Mouse (Mus musculus): Measurements from ENCODE around the gene Xrra1.
"Not testable (repeated sequence)": the region's sequence is repeated elsewhere in the genome, so short reads cannot be mapped to it uniquely, and the experiment has no call there.

The Xrra1 gene

GRCm38 (mm10) chr7:99858813-99859585, at the start of gene Xrra1:
Xrra1 (plus strand) TSS chr7:99859116.
- peak; percentile 99 for ATAC-seq (ENCODE audit: insufficient number of reproducible peaks, low FRiP score, low TSS enrichment)

- no peak for ATAC-seq (ENCODE audit: insufficient number of reproducible peaks, low FRiP score, low TSS enrichment)
These were observed 48.1 kb upstream of the Xrra1 start for GRCm38 (mm10) chr7:99810814-99811213.

- no peak for ATAC-seq (ENCODE audit: insufficient number of reproducible peaks, low FRiP score, low TSS enrichment)
These were observed 47.3 kb upstream of the Xrra1 start for GRCm38 (mm10) chr7:99811661-99812060.

- no peak for ATAC-seq (ENCODE audit: insufficient number of reproducible peaks, low FRiP score, low TSS enrichment)
These were observed 45.5 kb upstream of the Xrra1 start for GRCm38 (mm10) chr7:99813394-99813793.

- ATAC-seq (ENCODE audit: insufficient number of reproducible peaks, low FRiP score, low TSS enrichment), result not testable (repeated sequence)
These were observed 40.7 kb upstream of the Xrra1 start for GRCm38 (mm10) chr7:99818181-99818725.

- ATAC-seq (ENCODE audit: insufficient number of reproducible peaks, low FRiP score, low TSS enrichment), result no peak
These were observed 37.0 kb upstream of the Xrra1 start for GRCm38 (mm10) chr7:99821953-99822352.

GRCm38 (mm10) chr7:99822426-99822825, 36.5 kb upstream of the Xrra1 start:
- no peak for ATAC-seq (ENCODE audit: insufficient number of reproducible peaks, low FRiP score, low TSS enrichment)

- no peak for ATAC-seq (ENCODE audit: insufficient number of reproducible peaks, low FRiP score, low TSS enrichment)
These were observed 35.8 kb upstream of the Xrra1 start for GRCm38 (mm10) chr7:99823045-99823663.

- ATAC-seq (ENCODE audit: insufficient number of reproducible peaks, low FRiP score, low TSS enrichment), result no peak
These were observed 34.0 kb upstream of the Xrra1 start for GRCm38 (mm10) chr7:99824649-99825483.

- ATAC-seq (ENCODE audit: insufficient number of reproducible peaks, low FRiP score, low TSS enrichment), result no peak
These were observed 33.4 kb upstream of the Xrra1 start for GRCm38 (mm10) chr7:99825511-99825910.

GRCm38 (mm10) chr7:99826096-99826495, 32.8 kb upstream of the Xrra1 start:
- ATAC-seq (ENCODE audit: insufficient number of reproducible peaks, low FRiP score, low TSS enrichment), result no peak

- ATAC-seq (ENCODE audit: insufficient number of reproducible peaks, low FRiP score, low TSS enrichment), result peak; percentile 99
These were observed 30.8 kb upstream of the Xrra1 start, which contains the start of gene Neu3 for GRCm38 (mm10) chr7:99828083-99828570. Neu3 (minus strand) TSS chr7:99828417.

- ATAC-seq (ENCODE audit: insufficient number of reproducible peaks, low FRiP score, low TSS enrichment), result no peak
These were observed 25.6 kb upstream of the Xrra1 start for GRCm38 (mm10) chr7:99833115-99833845.

- no peak for ATAC-seq (ENCODE audit: insufficient number of reproducible peaks, low FRiP score, low TSS enrichment)
These were observed 25.1 kb upstream of the Xrra1 start for GRCm38 (mm10) chr7:99833846-99834222.

- no peak for ATAC-seq (ENCODE audit: insufficient number of reproducible peaks, low FRiP score, low TSS enrichment)
These were observed 24.5 kb upstream of the Xrra1 start for GRCm38 (mm10) chr7:99834314-99834853.

GRCm38 (mm10) chr7:99836781-99837180, 22.1 kb upstream of the Xrra1 start:
- ATAC-seq (ENCODE audit: insufficient number of reproducible peaks, low FRiP score, low TSS enrichment), result no peak

- no peak for ATAC-seq (ENCODE audit: insufficient number of reproducible peaks, low FRiP score, low TSS enrichment)
These were observed 21.4 kb upstream of the Xrra1 start for GRCm38 (mm10) chr7:99837358-99838071.

GRCm38 (mm10) chr7:99838241-99838640, 20.7 kb upstream of the Xrra1 start:
- ATAC-seq (ENCODE audit: insufficient number of reproducible peaks, low FRiP score, low TSS enrichment), result no peak
